17 mouse cellular contexts compared by ENCODE assay signal in the genomic region with DNA sequence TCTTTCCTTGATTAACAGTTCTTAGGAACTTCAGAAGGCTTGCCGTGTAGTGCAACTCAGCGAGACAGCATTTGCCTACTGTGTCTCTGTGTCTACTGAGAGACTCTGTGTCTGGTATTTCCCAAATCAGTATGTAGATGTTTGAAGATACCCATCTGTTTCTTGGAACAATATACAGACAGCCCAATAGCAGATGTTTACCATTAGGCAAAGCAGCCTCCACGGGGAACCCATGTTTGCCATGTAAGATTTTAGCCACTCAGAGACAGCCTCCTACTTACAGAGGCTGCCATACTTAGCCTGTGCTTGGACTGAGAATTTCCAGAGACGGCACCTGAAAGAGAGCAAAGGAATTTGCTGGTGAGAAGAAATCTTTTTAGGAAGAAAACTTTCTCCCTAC.
"Had no signal": no experiment of that assay in that cellular context is flagged by ENCODE, and none has a peak within 500 bp of the region (broad histone marks: within the 10 kb centered on the region; RNA-seq: fewer than 3 reads in every experiment).

No protein-coding gene starts in this region.

- H3K4me1 ChIP-seq: liver, embryonic 13.5 days; midbrain, embryonic 15.5 days; stomach, embryonic 15.5 days had no signal

- ATAC-seq: inflammation-experienced regulatory T-cells, adult 6 months; liver, postnatal 0 days; lung, postnatal 0 days; midbrain, embryonic 15.5 days had no signal

- H3K4me2 ChIP-seq: limb, embryonic 12.5 days; liver, embryonic 13.5 days; midbrain, embryonic 11.5 days; midbrain, embryonic 15.5 days; neural tube, embryonic 13.5 days; stomach, embryonic 15.5 days had no signal

- H3K9me3 ChIP-seq: liver, embryonic 13.5 days; midbrain, embryonic 15.5 days; stomach, embryonic 15.5 days had no signal

- H3K36me3 ChIP-seq: limb, embryonic 12.5 days; liver, embryonic 13.5 days; midbrain, embryonic 15.5 days; neural tube, embryonic 13.5 days; stomach, embryonic 15.5 days had no signal

- DNase-seq: kidney, adult 8-10 months; kidney, postnatal 14 days; liver; liver, embryonic 13.5 days; liver, postnatal 0 days; retina, postnatal 1 day; right cerebral cortex, postnatal 4 days; spleen, adult 18-20 months had no signal

- H3K27ac ChIP-seq: limb, embryonic 12.5 days; liver, embryonic 13.5 days; macrophage; midbrain, embryonic 15.5 days; neural tube, embryonic 13.5 days; stomach, embryonic 15.5 days had no signal

- H3K27me3 ChIP-seq: limb, embryonic 12.5 days; liver, embryonic 13.5 days; megakaryocyte, embryonic 14.5 days; midbrain, embryonic 15.5 days; neural tube, embryonic 13.5 days; stomach, embryonic 15.5 days had no signal

- H3K9ac ChIP-seq: limb, embryonic 12.5 days; liver, embryonic 13.5 days; liver, postnatal 0 days; midbrain, embryonic 15.5 days; neural tube, embryonic 13.5 days; stomach, embryonic 15.5 days had no signal

- H3K4me3 ChIP-seq: limb, embryonic 12.5 days; liver, embryonic 13.5 days; megakaryocyte, embryonic 14.5 days; midbrain, embryonic 15.5 days; neural tube, embryonic 13.5 days; stomach, embryonic 15.5 days had no signal
